Mouse (Mus musculus): ENCODE measurements around the gene 4930539E08Rik. TPM values are rescaled to one million over a fixed set of nuclear protein-coding genes. Genes with fewer than 3 reads are reported as not detected.

Gene 4930539E08Rik
- polyA plus RNA-seq (2012; rRNA removed): 0.09 and 0.20 TPM in 2 replicates

DNA sequence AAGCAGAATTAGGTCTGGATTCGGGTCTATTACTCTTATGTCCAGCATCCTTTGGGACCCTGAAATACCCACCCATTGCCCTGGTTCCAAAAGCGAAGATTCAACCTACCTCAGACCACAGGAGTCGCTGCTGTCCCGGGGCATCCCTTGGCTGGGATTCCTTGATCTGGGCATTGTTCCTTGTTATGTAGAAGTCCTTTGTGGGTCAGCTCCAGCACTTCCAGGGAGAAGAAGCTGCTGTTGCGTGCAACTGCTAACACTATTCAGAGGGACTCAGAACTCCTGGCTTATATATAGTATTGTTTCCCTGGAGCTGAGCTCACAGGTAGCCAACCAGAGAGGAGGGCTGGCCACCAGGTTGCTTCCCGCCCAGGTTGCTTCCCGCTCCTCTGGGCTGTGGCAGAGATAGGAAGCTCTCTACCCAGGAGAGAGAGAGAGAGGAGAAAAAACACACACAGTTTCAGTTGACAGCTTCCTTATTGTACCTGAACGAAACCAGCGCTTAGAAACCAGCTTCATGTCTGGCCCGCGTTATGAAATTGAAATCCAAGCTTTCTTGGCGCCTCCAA lies at the start of gene 4930539E08Rik:
TSS of gene 4930539E08Rik (minus strand) at position 265 of the 569 bp plus-strand sequence.

GRCm38 (mm10) chr17:28951831-28952799 lies 37.0 kb upstream of the 4930539E08Rik start, which contains the start of gene Kctd20:
TSS of gene Kctd20 (plus strand) at chr17:28951950.

DNA sequence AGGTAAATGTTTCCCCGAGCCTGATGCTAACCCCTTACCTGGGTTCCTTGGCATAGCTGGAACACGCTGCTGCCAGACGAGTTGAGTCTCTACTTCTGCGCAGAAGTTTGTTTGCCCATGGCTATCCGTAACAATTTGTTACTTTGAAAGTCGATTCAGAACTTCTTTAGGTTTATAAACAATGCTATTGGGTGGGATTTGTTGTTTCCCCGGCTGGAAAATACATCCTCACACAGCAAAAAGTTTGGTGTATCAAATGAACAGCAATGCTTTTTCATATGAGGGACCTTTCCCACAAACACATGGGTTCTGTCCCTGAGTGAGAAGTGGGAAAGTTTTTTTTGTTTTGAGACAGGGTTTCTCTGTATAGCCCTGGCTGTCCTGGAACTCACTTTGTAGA lies 28.6 kb upstream of the 4930539E08Rik start, which contains the start of gene Pxt1:
TSS of gene Pxt1 (minus strand) at position 101 of the 400 bp plus-strand sequence.

GRCm38 (mm10) chr17:28858205-28858604 lies 56.9 kb downstream of the 4930539E08Rik start, which contains the start of gene Pnpla1:
TSS of gene Pnpla1 (plus strand) at chr17:28858411.

Other genes with a start within 250 kb of the 4930539E08Rik start
- gene Slc26a8, start 225.1 kb downstream of the 4930539E08Rik start, polyA plus RNA-seq (2012; rRNA removed): 0.60 and 0.66 TPM in 2 replicates
- gene Mapk14, start 224.0 kb downstream of the 4930539E08Rik start, polyA plus RNA-seq (2012; rRNA removed): 41.7 and 50.1 TPM in 2 replicates
- gene AC170998.1, start 189.2 kb downstream of the 4930539E08Rik start, polyA plus RNA-seq (2012; rRNA removed): 0.17 and 0.30 TPM in 2 replicates
- 15.2 and 19.5 TPM in 2 replicates for gene Mapk13, start 146.0 kb downstream of the 4930539E08Rik start, polyA plus RNA-seq (2012; rRNA removed)
- gene Brpf3, start 114.2 kb downstream of the 4930539E08Rik start, polyA plus RNA-seq (2012; rRNA removed): 48.5 and 53.0 TPM in 2 replicates
- gene Pnpla1, start 56.9 kb downstream of the 4930539E08Rik start, polyA plus RNA-seq (2012; rRNA removed): 0.14 and 0.17 TPM in 2 replicates
- gene Pxt1, start 28.5 kb upstream of the 4930539E08Rik start, polyA plus RNA-seq (2012; rRNA removed): 0.28 and 0.36 TPM in 2 replicates
- gene Kctd20, start 36.6 kb upstream of the 4930539E08Rik start, polyA plus RNA-seq (2012; rRNA removed): 28.3 and 28.9 TPM in 2 replicates
- 31.9 and 34.3 TPM in 2 replicates for gene Stk38, start 92.7 kb upstream of the 4930539E08Rik start, polyA plus RNA-seq (2012; rRNA removed)
- gene Srsf3, start 117.3 kb upstream of the 4930539E08Rik start, polyA plus RNA-seq (2012; rRNA removed): 86.2 and 95.4 TPM in 2 replicates
- 28.8 and 29.6 TPM in 2 replicates for gene Cdkn1a, start 175.7 kb upstream of the 4930539E08Rik start, polyA plus RNA-seq (2012; rRNA removed)
- 20.4 and 34.3 TPM in 2 replicates for gene Rab44, start 198.8 kb upstream of the 4930539E08Rik start, polyA plus RNA-seq (2012; rRNA removed)